Mouse (Mus musculus) CD4-positive, CD25-positive, alpha-beta regulatory T cell, adult 4 months (primary cell): ENCODE measurements around the gene Olfr315. TPM values are rescaled to one million over a fixed set of nuclear protein-coding genes. Genes with fewer than 3 reads are reported as not detected.
A peak's percentile ranks its signal among the peaks of the same experiment; 100 is the strongest.
"Not testable (repeated sequence)": the region's sequence is repeated elsewhere in the genome, so short reads cannot be mapped to it uniquely, and the experiment has no call there.

Experiments
- ATAC-seq: one replicate; pipeline ENCODE4 v1.8.0; 2017
- polyA plus RNA-seq, 2 experiments: library from polyadenylated mRNA; unstranded; fragments of 100-300 nt; shearing (Covaris generic); gene quantifications; one replicate each; pipeline ENCODE4 v1.2.1; 2017

Olfr315 gene
- polyA plus RNA-seq: not detected

DNA sequence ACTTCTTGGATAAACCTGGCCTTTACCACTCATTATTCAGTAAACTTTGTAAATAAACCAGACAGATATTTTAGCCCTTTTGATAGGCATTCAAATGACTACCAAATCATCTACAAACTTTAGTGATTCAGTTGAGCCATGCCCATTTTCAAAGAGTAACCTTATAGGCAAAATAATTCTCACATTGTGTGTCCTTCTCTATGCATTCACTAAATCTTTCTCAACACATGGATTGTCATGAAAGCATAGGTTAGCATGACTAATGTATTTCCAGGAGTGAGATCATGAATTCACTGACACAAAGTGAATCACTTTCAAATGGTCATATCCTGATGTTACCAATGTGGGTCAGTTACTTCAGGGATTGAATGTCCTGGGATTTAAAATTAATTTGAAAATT is at the start of gene Olfr315:
TSS of gene Olfr315 (plus strand) at position 301 of the 400 bp plus-strand sequence.
- no peak for ATAC-seq

DNA sequence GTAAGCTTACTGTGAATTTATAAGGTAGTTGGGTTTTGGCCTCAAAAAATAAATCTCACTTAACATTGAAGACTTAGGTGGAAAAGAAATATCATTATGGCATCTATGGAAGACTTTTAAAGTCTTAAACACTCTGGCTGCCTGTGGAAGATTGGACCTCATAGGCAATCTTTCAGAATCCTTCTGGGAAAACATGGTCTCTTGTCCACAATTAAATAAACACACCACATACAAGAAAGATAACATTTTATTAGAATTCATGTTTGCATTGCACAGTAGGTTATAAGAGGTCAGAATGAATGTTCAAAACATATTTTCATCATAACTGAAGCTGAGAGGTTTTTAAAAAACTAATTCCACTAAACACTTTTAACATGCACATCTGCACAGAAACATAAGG is 49.1 kb upstream of the Olfr315 start, which contains the start of gene Olfr318:
TSS of gene Olfr318 (minus strand) at position 101 of the 400 bp plus-strand sequence.
- ATAC-seq: no peak

DNA sequence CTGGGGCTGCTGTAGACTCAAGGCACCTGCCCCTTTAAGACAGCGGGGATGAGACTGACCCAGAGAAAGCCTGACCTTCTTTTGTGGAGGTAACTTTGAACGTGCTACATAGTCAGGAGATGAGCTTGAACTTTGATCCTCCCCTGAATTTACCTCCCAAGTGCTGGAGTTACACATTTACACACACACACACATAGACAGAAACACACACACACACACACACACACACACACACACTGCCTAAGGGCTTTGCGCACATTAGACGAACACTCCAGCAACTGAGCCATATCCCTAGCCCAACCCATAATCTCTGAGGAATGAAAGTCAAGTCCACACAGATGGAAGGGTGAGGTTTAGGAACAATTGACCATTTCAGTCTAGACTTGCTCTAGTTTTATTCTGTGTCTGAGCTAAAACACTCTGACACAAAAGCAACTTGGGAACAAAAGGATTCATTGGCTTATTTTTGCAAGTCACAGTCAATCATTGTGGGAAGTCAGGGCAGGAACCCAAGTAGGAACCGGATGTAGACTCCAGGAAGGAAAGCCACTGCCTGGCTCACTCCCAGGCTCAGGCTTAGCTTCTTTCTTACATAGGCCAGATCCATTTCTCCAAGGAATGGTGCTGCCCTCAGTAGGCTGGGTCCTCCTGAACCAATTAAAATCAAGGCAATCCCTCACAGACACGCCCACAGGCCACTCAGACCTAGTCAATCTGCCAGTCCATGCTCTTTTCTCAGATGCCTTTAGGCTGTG is 44.9 kb upstream of the Olfr315 start:
- ATAC-seq: not testable (repeated sequence)

DNA sequence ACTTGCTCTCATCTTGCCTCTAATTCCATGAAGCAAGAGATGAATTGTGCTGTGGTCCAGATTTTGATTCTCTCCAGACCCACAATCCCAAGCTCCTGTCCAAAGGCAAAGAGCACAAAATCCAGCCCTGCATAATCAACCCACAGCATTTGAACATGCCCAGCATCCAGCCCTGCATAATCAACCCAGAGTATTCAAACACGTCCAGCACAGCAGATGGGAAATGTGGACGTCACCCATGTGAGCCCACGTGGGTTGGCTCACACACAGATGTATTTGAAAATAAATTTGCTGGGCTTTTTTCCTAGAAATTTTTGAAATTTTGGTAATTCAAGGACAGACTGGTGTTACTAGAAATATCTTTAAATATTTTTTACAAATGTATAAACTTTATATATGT is 39.6 kb upstream of the Olfr315 start:
- no peak for ATAC-seq

- no peak for ATAC-seq
Observed at GRCm38 (mm10) chr11:58738792-58739262, 34.2 kb upstream of the Olfr315 start, which contains the start of gene Olfr317. Olfr317 (minus strand) TSS chr11:58739212.

DNA sequence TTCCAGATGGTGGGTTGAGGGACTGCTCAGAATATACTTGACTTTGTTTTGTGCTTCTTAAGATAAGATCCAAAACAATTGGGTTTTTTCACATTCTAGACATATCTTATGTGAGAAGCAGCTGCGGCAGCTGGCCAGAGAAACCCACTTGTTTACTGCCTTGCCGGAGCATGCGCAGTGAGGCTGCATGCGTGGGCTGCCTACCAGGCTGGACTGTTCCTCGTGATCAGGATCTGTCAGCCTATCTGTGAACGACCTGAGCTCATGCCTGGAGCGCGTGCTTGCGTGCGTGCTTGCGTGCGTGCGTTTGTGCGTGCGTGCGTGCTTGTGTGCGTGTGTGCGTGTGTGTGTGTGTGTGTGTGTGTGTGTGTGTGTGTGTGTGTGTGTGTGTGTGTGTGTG is 21.9 kb upstream of the Olfr315 start:
- ATAC-seq: not testable (repeated sequence)

DNA sequence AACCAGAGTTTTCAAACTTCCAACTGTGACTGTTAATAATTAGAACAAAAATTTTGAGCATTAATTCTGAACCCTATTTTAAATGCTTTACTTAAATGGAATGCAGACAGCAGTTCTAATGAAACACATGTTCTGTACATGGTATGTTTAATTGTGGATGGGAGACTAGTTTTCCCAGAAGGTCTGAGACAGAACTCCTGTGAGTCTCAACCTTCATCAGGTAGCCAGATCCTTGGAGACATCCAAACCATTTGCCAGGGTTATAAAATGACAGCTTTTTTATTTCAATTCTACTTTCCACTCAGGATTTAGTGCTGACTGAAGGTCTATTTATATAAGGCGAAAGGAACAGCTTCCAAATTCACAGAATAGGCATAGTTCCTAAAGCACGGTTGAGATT is 20.6 kb upstream of the Olfr315 start, which contains the start of gene Olfr316:
TSS of gene Olfr316 (plus strand) at position 301 of the 400 bp plus-strand sequence.
- no peak for ATAC-seq

- ATAC-seq: no peak
Observed at GRCm38 (mm10) chr11:58782480-58783089, 9.6 kb downstream of the Olfr315 start, which contains the start of gene Olfr314. Olfr314 (plus strand) TSS chr11:58782952.

DNA sequence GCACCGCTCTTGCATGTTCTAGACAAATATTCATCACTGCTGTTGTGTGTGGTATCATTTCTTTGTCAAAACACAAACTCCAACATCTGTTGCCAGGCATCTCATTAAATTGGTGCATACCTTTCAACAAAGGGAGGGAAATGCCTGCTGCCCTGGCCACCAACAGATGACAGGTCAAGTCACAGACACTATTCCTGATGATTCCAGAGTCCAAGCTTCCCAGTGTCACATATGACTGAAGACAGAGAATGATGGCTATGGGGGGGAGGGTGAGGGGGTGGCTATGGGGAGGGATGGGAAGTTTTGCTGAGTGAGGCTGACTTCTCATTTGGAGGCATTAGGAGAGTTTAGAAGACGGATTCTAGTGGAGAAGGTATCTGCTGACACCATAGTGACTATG is 11.2 kb downstream of the Olfr315 start:
- no peak for ATAC-seq

GRCm38 (mm10) chr11:58787651-58788050 is 14.7 kb downstream of the Olfr315 start:
- ATAC-seq: no peak

GRCm38 (mm10) chr11:58788346-58788745 is 15.4 kb downstream of the Olfr315 start:
- ATAC-seq: peak; percentile 29

GRCm38 (mm10) chr11:58789532-58789931 is 16.5 kb downstream of the Olfr315 start:
- peak; percentile 23 for ATAC-seq

DNA sequence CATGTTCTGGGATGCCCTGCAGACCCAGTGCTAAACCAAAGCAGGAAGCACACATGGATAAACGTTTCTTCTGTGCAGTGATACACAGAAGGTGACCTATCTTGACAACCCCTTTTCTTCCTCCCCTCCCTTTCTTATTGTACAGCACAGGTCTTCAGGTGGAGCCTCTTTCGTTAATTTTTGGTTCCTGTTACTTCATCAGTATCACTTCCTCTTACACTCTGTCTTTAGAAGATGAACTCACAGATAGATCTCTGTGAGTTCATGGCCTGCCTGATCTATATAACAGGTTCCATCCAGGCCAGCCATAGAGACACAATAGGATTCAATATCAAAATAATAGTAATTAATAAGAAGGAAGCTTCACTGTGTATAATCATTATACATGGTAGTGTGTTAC is 17.1 kb downstream of the Olfr315 start:
- ATAC-seq: no peak

GRCm38 (mm10) chr11:58790646-58791045 is 17.7 kb downstream of the Olfr315 start:
- ATAC-seq: no peak

DNA sequence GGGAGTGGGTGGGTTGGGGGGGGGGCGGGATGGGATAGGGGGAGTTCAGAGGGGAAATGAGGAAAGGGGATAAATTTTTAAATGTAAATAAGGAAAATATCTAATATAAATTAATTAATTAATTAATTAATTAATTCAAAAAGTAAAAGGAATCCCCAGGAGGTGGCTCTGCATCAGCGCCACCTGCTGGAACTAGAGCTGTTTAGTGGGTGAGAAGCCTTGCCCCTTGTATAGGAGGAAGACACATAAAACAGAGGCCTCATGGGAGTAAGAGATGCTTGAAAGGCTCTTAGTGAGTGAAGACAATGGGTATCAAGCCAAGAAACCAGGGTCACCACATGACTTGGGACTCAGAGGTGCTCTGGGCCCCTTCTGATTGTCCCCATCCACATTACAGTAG is 22.9 kb downstream of the Olfr315 start:
- no peak for ATAC-seq

DNA sequence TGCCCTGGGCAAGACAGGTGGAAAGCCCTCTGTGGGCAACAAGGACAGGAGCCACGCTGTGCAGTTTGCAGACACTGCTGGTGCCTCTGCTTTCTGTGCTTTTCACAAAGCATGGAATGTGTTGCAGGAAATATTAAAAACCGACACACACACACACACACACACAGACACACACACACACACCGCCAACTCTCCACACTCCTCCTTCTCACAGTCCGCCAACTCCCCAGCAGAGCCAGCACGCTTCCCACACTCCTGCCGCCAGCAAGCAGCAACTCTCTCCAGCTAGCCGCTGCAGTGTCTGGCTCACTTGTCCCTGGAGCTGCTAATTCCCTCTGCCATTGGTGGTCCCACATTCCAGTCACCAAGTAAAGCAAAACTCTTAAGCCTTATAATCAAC is 23.9 kb downstream of the Olfr315 start:
- no peak for ATAC-seq

DNA sequence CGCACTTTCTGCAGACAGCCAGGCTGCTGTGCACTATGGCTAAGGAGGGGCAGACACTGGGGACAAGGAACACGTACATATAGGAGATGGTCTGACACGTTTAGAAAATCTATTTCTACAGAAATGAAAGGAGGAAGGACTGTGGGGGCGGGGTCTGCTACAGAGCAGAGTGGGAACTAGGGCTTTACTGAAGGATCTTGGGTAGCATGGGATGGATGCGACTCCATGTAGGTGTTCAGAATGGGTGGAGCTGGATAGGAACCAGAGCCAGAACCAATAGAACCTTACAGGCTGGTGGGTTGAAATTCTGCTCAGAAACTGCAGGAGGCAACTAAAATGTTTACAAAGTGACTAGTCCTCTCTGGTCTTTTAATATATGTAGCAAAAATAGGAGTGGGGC is 26.8 kb downstream of the Olfr315 start:
- no peak for ATAC-seq

GRCm38 (mm10) chr11:58801558-58802228 is 28.7 kb downstream of the Olfr315 start, which contains the start of gene Fam183b:
Fam183b (minus strand) TSS chr11:58801960.
- ATAC-seq: peak; percentile 57

GRCm38 (mm10) chr11:58803871-58804270 is 30.9 kb downstream of the Olfr315 start:
- no peak for ATAC-seq

DNA sequence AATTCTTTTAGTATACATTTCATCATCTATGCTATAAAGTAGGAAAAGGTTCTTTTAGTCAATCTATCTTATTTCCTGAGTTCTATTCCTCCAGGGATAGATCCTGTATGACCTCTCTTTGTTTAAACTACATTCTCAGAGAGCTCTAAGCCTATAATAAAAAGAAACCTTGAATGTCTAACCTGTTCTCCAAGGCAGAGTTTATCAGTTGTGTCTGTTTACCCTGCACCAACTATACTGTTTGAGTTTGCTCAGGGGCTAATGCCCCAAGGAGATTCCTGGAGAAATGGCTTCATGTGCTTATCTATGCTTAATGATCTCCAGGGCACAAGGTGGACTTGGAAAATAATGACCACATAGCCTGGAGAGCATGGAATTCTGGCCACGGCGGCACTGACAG is 31.4 kb downstream of the Olfr315 start:
- no peak for ATAC-seq

- ATAC-seq: no peak
Observed at GRCm38 (mm10) chr11:58812001-58812400, 39.0 kb downstream of the Olfr315 start.

- not testable (repeated sequence) for ATAC-seq
Observed at GRCm38 (mm10) chr11:58814700-58815099, 41.7 kb downstream of the Olfr315 start, which contains the start of gene Olfr313. Olfr313 (plus strand) TSS chr11:58815000.

GRCm38 (mm10) chr11:58815676-58816075 is 42.7 kb downstream of the Olfr315 start:
- no peak for ATAC-seq
